Mouse (Mus musculus): ENCODE data around the gene Cbln3.

Cbln3 gene

GRCm38 (mm10) chr14:55884166-55884565 is at the start of gene Cbln3:
TSS of gene Cbln3 (minus strand) at chr14:55884392.
- peak; percentile 98 for DNase-seq

GRCm38 (mm10) chr14:55933586-55933985 is 49.4 kb upstream of the Cbln3 start:
- peak; percentile 96 for DNase-seq

GRCm38 (mm10) chr14:55929263-55929997 is 45.2 kb upstream of the Cbln3 start:
- no peak for DNase-seq

- DNase-seq: no peak
Observed at GRCm38 (mm10) chr14:55926847-55927246, 42.7 kb upstream of the Cbln3 start.

- no peak for DNase-seq
Observed at GRCm38 (mm10) chr14:55922475-55923232, 38.5 kb upstream of the Cbln3 start.

GRCm38 (mm10) chr14:55918240-55919082 is 34.3 kb upstream of the Cbln3 start:
- DNase-seq: peak; percentile 95

- no peak for DNase-seq
Observed at GRCm38 (mm10) chr14:55913406-55913805, 29.2 kb upstream of the Cbln3 start.

GRCm38 (mm10) chr14:55905518-55905917 is 21.3 kb upstream of the Cbln3 start:
- no peak for DNase-seq

- DNase-seq: no peak
Observed at GRCm38 (mm10) chr14:55900414-55900755, 16.2 kb upstream of the Cbln3 start.

- DNase-seq: peak; percentile 99
Observed at GRCm38 (mm10) chr14:55899701-55900413, 15.7 kb upstream of the Cbln3 start, which contains the start of gene Sdr39u1. TSS of gene Sdr39u1 (minus strand) at chr14:55900293.

GRCm38 (mm10) chr14:55898947-55899346 is 14.8 kb upstream of the Cbln3 start:
- DNase-seq: peak; percentile 90

GRCm38 (mm10) chr14:55897671-55898070 is 13.5 kb upstream of the Cbln3 start:
- peak; percentile 92 for DNase-seq

- DNase-seq: peak; percentile 91
Observed at GRCm38 (mm10) chr14:55886571-55887382, 2.6 kb upstream of the Cbln3 start.

GRCm38 (mm10) chr14:55885791-55886271 is 1.6 kb upstream of the Cbln3 start:
- DNase-seq: peak; percentile 98

- DNase-seq: no peak
Observed at GRCm38 (mm10) chr14:55885114-55885790, 1.1 kb upstream of the Cbln3 start.

- peak; percentile 100 for DNase-seq
Observed at GRCm38 (mm10) chr14:55884713-55885113, 521 bp upstream of the Cbln3 start, which contains the start of gene Khnyn. TSS of gene Khnyn (plus strand) at chr14:55884947.

GRCm38 (mm10) chr14:55883663-55884062 is 529 bp downstream of the Cbln3 start:
- DNase-seq: peak; percentile 90

GRCm38 (mm10) chr14:55883149-55883661 is 987 bp downstream of the Cbln3 start:
- peak; percentile 91 for DNase-seq

- no peak for DNase-seq
Observed at GRCm38 (mm10) chr14:55882171-55882641, 2.0 kb downstream of the Cbln3 start.

GRCm38 (mm10) chr14:55880982-55881381 is 3.2 kb downstream of the Cbln3 start:
- DNase-seq: no peak

Data from heart, adult 11 months (tissue).